Mouse (Mus musculus) retina, postnatal 7 days (tissue): Measurements from ENCODE around the gene Sema4c.

Experiments
- DNase-seq: peaks from one replicate; pipeline ENCODE4 v3.0.0-alpha.2; 2012; ENCODE audit warnings: low read depth, low spot score

Gene Sema4c

DNA sequence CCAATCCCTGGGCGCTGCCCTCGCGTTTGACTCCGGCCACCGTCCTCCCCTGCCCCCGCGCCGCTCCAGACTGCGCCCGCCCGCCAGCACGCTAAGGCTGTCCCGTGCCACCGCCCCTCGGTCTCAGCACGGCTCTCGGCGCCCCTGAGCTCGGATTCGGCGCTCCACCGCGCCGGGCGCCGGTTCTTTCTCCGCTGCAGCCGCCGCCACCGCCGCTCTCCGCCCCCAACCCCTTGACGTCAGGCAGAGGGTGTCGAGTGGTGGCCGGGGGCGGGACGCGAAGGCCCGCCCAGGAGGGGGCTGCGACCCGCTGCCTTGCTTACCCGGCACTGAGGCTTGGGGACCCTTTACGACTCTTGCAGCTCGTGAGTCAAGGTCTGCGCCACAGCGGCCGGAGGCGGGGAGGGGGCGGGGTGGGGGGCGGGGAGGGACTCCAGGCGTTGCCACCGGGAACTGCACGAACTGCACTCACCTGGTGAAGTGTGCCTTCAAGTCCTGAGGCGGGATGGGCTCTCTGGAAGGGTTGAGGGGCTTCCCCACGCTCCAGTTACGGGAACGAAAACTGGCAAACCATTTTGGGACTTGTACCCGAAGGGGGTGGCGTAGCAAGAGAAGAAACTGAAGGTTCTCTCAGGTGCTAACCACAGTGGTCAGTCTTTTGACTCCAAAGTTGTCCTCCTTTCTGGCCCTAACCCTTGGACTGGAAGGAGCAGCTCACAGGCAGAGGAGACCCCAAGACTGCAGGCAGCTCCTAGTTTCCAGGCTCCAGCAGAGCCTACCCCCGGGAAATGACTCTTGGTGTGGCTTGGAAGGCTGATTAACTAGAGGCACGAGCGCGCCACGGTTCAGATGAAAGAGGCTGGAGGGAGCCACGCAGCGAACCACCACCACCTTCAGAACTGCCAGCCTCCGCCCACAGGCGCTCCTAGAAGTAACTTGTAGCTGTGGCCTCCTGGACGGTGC is at the start of gene Sema4c:
Sema4c (minus strand) TSS at position 319 of the 963 bp plus-strand sequence.
- peak; percentile 48 for DNase-seq

DNA sequence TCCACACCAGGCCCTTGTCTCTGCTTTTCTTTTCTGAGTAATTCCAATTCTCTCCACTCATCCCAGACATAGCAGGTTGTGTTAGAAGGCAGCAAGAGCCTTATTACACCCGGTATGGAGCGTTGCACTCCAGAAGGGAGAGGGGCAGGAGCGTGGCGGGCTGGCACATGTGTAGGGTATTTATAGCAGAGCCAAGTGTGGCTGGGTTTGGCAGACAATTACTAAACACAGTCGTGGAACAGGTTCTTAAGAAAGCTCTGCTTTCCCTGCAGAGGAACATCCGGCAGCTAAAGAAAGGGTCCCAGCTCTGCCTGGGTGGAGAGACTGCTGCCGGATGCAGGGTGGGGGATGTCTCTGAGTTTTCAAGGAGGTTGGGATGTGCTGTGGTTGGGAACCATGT is 48.8 kb upstream of the Sema4c start:
- DNase-seq = no peak

DNA sequence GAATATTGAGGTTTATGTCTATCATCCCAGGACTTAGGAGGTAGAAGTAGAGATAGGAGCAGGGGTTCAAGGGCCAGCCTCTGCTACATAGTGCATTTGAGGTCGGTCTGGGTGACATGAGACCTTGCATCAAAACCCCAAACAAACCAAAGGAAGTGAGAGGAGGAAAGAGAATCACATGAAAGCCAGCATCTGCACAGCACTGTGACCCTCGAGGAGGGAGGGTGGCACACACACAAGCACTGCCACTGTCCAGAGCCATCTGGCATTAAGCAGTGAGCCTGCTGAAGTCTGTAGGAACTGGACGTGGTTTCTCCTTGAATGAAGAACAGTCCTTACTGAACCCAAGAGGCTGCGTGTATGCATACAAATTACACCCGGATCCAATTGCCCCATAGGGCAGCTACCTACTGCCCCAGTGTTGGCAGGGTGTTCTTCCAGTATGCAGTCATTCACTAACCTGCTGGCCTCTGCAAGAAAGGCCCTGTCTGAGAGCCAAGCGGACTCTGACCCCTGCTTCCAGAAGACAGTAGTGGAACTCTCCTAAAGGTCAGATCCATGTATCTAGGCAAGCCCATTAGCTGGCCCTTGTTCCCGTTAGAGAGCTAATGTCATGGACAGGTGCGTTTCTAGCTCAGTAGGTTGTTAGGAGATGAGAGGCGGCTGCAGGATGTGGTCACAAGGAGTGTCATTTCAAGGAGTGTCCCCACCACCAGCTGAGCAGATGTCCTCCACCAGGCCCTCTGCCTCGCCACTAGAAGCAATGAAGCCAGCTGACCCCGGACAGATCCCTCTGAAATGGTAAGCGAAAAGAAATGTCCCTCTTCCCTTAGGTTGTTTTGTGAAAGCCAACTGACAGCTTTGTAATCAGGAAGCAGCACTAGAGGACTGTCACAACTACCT is 46.4 kb upstream of the Sema4c start:
- no peak for DNase-seq

DNA sequence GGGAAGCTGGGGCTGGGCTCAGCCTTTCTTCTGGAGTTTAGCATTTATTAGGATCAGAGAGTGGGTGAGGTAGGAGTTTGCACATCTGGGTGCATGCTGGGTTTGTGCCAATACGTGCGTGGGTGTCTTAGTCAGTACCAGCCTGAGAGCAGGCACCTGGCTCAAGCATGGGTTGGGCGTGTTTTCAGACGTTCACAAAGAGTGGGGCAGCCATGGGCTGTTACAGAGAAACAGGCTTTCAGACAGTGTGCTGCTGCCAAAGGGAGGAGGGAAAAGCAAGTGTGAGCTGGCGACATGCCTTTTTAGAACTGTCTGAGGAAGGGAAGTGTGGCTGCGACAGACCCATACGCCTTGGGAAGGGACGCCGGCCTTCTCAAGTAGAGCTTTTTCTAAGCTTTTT is 45.2 kb upstream of the Sema4c start:
- DNase-seq = no peak

DNA sequence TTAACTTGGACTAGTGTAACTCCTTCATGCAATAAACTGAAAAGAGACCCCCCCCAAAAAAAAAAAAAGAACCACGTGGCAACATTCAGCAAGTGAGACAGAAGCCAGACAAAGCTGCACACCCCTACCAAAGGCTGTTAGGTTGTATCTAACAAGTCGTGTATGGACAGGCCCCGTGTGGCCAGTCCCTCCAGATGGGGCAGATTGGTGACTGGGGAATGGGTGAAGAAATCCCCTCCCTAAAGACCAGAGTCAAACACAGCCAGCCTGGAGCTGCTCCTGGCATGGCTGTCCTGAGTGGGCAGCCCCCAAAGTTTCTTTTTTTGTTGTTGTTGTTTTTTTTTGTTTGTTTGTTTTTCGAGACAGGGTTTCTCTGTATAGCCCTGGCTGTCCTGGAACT is 44.1 kb upstream of the Sema4c start:
- no peak for DNase-seq

DNA sequence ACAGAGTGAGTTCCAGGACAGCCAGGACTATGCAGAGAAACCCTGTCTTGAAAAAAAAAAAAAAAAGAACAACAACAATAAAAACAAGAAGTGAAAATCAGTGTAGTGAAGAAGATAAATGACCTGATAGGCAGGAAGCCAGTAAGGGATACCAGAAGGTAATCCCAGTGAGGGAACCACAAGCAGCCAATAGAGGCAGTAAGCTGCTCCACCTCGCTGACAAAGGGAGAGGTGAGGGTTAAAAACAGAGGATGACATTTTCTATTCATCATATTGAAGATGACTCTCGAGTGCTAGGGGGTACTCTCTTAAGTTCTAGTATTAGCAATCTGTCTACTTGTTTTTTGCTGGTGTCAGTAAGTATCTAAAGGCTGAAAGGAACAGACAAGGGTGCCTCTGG is 40.3 kb upstream of the Sema4c start:
- DNase-seq = no peak

DNA sequence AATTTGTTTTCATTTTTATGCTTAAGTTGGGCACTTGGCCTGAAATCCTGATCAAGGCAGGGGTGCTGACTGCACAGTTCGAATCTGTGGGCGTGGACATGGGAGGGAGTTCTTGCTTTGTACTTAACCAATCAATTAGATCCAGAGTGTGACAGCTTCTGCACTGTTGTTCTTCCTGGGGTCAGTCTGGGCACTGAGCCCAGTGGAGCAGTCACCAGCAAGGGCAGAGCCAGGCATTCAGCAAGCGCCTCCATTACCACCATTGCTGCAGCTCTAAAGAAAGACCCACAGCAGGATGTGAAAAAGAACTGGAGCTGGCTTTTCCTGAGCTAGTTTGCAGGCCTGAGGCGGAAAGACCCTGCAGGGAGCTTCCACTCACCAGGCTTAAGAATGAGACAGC is 38.0 kb upstream of the Sema4c start:
- DNase-seq = no peak

DNA sequence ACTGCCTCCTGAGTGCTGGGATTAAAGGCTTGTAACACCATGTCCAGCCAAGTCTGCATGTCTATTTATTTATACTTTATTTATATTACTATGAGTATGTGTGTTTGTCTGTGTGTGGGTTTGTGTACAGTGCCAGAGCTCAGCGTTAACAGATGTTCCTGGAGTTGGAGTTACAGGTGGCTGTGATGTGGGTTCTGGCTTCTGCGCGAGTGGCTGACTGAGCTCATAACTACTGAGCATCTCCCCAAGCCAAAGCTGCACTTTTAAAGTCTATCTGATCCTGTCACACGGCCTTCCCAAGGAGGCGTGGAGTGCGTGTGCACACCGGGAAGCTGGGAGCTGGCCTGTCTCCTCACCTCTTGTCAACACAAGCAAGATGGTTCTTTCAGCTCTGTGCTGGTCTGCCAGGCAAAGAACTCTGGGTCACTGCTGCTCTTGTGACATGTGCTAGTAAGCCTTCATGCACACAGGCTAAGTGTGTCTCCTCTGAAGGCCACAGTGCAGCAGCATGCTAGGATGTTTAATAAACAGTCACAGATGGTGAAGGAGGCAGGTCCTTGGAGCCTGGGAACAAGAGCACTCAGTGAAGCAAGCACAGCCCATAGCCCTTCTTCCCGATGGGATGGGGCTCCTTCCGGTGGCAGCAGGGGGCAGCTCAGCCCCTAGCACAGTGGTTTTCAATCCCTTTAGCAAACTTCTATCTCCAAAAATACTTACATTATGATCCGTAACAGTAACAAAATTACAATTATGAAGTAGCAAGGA is 37.2 kb upstream of the Sema4c start:
- no peak for DNase-seq

DNA sequence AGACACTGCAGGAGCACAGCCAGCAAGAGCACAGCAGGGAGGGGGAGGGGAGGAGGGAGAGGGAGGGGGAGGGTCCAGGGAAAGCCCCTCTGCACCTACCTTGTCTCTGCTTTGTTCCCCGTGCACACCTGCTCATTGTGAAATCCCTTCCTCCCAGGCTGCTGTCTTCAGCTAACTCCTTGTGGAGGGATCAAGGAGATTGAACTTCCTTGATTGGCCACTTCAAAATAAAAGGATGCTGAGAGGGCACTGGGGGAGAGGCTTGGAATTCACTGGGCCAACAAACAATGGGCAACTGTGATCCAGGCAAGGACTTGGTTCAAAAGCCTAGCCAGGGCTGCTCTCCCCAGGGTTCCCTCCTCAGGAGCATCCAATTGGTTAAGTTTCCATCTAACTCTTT is 35.0 kb upstream of the Sema4c start:
- DNase-seq = no peak

DNA sequence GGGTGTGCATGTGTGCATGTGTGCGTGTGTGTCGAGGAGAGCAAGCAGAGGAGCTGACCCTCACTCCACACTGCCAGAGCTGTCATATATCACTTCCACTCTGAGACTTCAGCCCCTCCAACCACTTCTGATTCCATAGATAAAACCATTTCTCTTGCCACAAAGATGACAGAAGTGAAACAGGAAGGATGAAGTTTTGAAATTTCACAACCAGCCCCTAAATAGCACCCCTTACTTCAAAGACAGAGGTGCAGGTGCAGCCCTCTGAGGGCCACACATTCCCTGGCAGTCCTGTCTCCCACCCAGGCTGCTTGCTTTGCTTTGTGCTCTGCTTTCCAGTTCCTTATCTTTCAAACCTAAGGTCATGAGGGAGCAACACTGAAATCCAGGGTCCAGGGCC is 33.3 kb upstream of the Sema4c start:
- no peak for DNase-seq

DNA sequence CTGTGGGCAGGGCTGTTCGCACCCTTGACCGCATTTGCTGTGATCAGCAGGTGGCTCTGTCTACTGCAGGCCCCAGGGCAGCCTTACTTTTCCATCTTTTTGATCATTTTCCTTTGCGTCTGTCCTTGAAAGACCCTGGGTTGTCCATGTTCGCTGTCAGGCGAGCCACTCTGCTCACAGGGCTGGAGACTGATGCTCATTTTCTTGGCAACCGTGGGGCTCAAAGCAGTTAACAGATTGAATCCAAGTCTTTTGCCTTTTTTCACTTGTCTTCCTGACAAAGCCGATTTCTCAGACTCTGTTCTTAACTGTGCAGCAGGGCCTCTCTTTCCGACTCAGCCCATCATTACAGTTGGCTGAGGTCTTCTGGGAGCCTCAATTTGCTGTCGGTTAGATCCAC is 32.5 kb upstream of the Sema4c start:
- no peak for DNase-seq

DNA sequence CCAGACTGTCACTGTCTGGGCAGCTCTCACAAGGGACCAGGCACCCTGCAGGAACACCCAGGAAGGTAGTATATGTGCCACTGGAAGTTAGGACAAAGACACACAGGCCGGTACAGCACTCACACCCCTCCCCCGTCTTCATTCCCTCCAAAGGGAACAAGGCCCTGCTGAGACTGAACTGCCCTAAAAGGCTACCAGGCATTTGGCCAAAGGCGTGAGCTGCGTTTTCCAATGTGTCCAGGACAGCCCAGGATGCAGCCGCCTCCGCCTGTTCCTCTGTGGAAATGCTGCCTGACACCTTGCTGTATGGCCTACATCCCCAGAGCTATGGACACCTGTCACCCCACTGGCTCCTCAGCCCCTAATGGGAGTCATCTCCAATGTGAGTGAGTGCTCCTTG is 31.3 kb upstream of the Sema4c start:
- DNase-seq = no peak

DNA sequence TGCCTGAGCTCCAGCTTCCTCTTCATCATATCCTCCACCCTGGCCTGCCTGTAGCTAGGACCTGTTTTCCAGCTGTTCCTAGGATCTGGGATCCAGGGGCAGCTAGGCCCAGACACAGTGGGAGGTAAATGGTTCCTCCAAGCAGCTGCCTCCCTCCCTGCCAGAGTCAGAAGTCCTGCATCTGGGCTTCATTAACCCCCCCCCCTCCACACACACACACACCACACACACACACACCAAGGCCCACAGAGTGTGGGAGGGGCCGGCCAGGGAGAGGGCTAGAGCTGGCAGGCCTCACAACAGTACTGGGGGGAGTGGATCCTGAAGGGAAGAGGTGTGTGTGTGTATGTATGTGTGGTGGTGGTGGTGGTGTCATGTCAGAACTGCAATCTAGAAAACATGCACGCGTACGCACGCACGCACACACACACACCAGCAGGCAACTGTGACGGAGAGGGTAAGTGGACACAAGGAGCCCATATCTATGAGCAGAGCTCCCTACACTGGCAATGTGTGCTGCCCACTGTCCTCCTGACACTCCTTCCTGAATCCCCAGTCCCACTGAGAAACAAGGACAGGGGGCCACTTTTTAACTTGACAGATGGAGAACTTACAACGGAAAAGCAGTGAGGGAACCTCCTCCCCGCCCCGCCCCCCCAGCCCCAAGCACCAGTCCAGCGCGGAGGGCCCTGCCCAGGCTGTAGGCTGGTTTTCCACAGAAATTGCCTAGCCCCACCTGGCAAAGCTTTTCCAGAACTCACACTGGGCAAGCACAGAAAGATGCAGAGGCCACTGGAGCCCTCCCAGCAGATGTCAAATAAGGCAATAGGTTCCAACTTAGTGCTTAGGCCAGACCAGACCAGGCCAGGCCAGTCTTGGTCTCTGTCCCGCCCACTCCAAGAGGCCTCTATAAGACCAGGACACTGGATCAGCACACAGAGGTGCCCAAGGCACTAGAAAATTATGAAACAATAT is 30.6 kb upstream of the Sema4c start:
- no peak for DNase-seq

DNA sequence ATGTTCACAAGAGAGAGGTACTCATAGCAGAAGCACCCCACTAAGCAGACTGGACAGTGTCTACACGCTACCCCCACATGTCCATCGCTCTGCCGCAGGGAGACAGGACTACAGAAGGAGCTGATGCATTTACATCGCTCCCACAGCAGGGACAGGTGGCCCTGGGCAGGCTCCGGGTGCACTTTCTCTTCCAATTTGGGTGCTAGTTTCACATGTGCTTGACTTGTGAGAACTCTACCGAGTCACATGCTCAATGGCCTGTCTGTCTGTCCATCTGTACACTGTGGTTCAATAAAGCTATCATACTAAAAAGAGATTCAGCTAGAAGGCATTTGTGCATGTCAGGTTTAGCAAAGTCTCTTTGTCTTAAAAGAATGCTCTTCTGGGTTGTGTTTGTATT is 29.7 kb upstream of the Sema4c start:
- DNase-seq = no peak

DNA sequence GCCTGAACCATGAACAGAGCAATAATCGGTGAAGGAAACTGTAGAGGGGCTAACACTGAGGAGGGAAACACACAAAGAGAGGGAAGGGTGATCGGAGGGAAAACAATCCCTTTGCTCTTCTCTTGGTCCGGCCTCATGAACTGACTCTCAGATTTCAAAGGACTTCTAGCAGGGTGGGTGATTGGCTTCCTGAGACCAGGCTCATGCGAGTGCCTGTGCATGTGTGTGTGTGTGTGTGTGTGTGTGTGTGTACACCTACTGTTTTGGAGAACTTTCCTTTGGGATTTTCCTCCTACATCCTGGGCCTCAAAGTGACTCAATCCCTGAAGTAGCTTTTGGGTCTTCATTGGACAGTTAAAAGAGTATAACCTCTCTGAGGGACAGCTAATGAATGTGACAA is 28.1 kb upstream of the Sema4c start:
- no peak for DNase-seq

DNA sequence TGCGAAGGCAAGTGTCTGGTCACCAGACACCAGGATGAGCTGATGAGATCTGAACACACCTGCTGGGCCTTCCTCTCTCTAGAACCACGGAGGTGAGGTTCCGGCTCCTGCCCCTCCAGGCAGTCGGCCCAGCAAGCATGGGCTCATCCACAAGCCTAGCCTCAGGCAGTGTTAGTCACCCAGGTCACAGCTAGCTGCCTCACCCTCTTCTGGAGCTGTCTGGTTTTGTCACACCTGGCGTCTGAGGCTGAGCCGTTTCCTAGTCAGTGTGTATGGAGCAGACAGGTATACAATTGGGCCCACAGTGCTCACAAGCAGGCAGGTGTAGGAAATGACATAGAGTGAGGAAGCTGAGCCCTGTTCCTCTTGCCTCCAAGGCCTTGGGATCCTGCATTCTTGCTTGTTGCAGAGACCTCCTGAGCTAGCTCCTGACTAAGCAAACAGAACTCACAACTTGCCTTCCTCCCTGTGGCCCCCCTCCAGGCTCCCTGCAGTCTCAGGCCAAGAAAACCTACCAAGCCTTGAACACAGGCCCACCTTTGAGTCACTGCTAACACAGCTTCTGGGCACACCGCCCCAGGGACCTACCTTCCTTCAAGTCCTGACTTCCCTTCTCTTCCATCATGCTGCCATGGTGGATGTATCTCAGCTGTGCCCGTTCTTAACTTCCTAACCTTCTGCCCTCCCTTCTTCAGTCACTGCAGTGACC is 25.4 kb upstream of the Sema4c start:
- DNase-seq = no peak

DNA sequence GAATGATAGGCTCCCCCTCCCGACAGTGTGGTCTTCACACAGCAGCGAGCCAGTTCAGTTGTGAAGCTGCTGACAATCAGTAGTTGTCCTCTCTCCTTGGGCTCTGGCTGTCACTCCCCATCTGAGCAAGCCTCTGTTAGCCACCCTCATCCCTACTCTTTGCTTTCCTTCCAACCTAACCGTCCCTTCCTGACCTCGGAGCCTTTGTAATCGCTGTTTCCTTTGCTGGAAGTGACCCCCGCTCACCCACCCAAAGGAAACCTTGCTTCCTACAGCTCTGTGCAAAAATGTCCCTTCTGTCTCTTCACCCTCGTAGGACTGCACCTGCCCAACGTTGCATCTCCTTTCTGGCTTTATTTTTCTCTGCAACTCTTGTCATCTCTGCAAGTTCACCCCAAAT is 24.1 kb upstream of the Sema4c start:
- no peak for DNase-seq

DNA sequence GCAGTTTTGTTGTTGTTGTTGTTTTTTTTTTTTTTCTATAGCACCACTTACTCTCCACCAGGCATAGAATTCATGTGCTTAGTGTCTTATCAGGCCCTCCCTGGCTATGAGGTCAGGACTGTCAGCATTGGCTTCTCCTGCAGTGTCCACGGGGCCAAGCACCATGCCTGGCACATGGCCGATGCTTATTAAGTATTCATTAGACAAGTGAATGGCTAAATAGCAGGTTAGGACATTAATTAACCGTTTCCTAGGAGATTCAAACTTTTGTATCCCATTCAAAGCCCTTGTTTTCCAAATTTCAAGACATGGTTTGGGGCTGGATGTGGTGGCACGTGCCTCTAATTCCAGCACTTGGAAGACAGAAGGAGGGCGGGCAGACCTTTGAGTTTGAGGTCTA is 23.1 kb upstream of the Sema4c start:
- DNase-seq = no peak

DNA sequence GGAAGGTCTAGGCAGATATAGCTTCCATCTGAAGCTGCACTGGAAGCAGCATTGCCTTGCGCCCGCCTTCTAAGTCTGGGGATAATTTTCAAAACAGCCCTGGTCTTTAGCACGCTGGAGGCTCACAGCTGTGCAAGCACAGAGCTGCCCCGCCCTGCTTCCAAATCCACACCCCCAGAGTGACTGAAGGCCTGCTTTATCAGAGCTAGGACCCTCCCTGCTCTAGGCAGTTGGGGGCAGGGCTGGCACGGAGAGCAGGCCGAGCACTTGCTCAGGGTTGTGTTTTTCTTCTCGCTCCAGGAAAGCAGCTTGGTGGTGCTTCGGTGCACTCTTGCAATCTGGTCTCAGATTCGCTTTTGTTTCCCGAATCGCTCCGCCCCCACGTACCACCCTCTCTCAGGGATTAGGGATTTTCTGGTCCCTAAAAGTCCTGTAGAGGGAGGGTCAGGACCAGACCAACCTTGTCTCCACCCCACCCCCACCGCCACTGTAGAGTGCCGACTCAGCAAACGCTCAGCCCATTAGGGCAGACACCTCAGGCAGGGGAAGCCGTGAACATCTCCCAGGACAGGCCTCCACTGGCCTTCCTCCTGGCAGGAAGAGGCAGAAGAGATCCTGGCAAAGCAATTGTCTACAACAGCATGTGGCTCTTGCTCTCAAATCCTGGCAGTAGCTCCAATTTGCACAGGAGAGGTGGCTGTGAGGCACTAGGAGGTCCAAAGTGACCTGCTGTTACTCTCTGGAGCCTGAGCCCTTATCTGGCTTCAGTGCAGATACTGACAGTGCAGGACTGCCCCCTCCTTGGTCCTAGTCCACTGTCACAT is 22.4 kb upstream of the Sema4c start:
- DNase-seq = no peak
